Comparison of ENCODE assay signal across 9 mouse cellular contexts in the genomic region with DNA sequence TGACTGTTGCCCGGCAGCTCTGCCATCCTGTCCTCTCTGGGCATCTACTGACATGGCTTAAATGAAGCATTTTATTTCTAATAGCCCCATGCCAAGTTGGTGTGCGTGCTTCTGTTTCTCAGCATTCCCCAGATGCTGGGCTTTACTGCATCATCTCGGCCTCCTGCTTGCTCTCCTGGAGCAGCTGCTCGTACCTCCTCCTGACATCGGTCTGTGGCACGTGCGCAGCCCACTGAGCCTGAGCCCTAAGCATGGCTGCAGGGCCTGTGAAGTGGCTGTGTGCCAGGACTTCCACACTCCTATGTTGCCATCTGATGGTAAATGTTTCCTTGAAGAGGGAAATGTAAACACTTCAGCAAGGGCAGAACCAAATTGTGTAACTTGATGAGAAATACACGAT. TPM values are rescaled to one million over a fixed set of nuclear protein-coding genes. Genes with fewer than 3 reads are reported as not detected.
DNase-seq lines count a peak whose midpoint lies in the region; ATAC-seq lines count a peak whose summit lies in the region.
"Had no signal": no experiment of that assay in that cellular context is flagged by ENCODE, and none has a peak within 500 bp of the region (broad histone marks: within the 10 kb centered on the region; RNA-seq: fewer than 3 reads in every experiment).

No protein-coding gene starts in this region.

- DNase-seq in kidney, postnatal 10 days, result peak; percentile 49
- DNase-seq in kidney, adult 11 months, result no peak
- DNase-seq in cerebellum, adult 18-20 months, result peak; percentile 63 to 71
- peak; percentile 78 to 81 for DNase-seq in cerebellum, postnatal 10 days
- DNase-seq in lung, postnatal 14 days, result peak; percentile 62
- DNase-seq in urinary bladder, postnatal 25 days (ENCODE audit: low spot score), result no peak
- DNase-seq: thymus, postnatal 36 days had no signal

- no peak for ATAC-seq in megakaryocyte progenitor cell, adult 5-6 weeks (replicated peaks; ENCODE audit: poor library complexity)

RNA-seq across cellular contexts. Expression of gene Pkp4, which starts 30.8 kb away (rescaled TPM):
- 12.6 and 22.2 TPM in 2 replicates for total RNA-seq in megakaryocyte progenitor cell, adult 5-6 weeks (2015)
- 14.3 and 18.8 TPM in 2 replicates for total RNA-seq in megakaryocyte progenitor cell, adult 5-6 weeks (2017)

RNA-seq across cellular contexts. Expression of gene Ccdc148, which starts 31.0 kb away (rescaled TPM):
- 0.10 and 0.15 TPM in 2 replicates for total RNA-seq in megakaryocyte progenitor cell, adult 5-6 weeks (2015)
- total RNA-seq in megakaryocyte progenitor cell, adult 5-6 weeks (2017), result not detected in 2 replicates
- total RNA-seq: common myeloid progenitor, adult 5-6 weeks had no signal

Comparison
In these comparisons a context has a peak if more than half of its experiments do, and no peak if none do; other contexts are left out.
1. DNase-seq: peak in kidney, postnatal 10 days (single experiment), cerebellum, adult 18-20 months (2 of 2), cerebellum, postnatal 10 days (2 of 2) and lung, postnatal 14 days (single experiment); none in kidney, adult 11 months (single experiment) and urinary bladder, postnatal 25 days (single experiment).